Mouse (Mus musculus): ENCODE data around the gene Kcns3. TPM values are rescaled to one million over a fixed set of nuclear protein-coding genes. Genes with fewer than 3 reads are reported as not detected.

Gene Kcns3
- polyA plus RNA-seq, 1 experiment from 2014 or later, result 0.28 TPM

Other genes with a start within 250 kb of the Kcns3 start
- gene Msgn1, start 57.9 kb upstream of the Kcns3 start, polyA plus RNA-seq (2016; fragmentation: Nextera tagmentation; extraction: Ambion mirVana), result 0.26 TPM in 1 of 2 replicates, not detected in the other
- 21.9 and 23.1 TPM in 2 replicates for gene Gen1, start 114.7 kb upstream of the Kcns3 start, polyA plus RNA-seq (2016; fragmentation: Nextera tagmentation; extraction: Ambion mirVana)
- 137 and 143 TPM in 2 replicates for gene Smc6, start 114.8 kb upstream of the Kcns3 start, polyA plus RNA-seq (2016; fragmentation: Nextera tagmentation; extraction: Ambion mirVana)